Mouse (Mus musculus) ovary, postnatal 10 days (tissue): Measurements from ENCODE around the gene Dbi.

Experiments
- DNase-seq: peaks from one replicate; pipeline ENCODE4 v3.0.0; 2022; ENCODE audit warnings: low spot score

The Dbi gene

GRCm38 (mm10) chr1:120120969-120121811, at the start of gene Dbi, which contains the start of gene 3110009E18Rik:
Gene Dbi (minus strand): TSS chr1:120121078.
Gene 3110009E18Rik (plus strand): TSS chr1:120121187.
- peak; percentile 80 for DNase-seq

- no peak for DNase-seq
Observed at GRCm38 (mm10) chr1:120170307-120170706, 49.4 kb upstream of the Dbi start.

DNA sequence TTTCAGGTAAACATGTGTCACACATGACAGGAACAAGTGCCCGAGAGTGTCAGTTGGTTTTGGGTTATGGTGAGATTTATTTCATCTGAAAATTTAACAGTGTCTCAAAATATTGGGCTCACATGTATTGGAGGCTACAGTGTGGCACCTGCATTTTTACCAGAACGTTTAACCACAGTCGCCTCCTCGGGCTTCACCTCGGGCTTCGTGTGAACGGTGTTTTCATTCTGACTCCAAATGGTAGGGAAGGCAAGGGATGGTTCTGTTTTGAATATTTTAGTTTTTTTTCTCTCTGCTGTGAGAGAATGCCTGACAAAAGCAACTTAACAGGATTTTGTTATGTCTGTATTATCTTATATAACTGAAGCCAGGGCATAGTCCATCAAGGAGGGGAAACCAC, 47.8 kb upstream of the Dbi start:
- no peak for DNase-seq

DNA sequence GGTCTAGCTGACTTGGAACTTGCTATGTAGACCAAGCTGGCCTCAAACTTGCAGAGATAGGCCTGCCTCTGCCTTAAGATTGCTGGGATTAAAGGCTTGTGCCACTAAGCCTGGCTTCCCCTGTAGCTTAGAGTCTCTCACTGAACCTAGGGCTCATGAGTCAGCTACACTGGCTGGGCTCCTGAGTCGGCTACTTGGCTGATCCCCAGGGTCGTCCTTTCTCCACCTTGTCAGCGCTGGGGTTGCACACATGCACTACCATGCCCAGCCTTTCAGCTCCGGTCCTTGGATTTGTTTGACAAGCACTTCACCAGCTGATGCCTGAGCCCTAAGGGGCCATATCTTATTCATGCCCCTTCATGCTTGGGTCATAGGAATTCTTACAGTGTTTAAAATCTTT, 47.1 kb upstream of the Dbi start:
- no peak for DNase-seq

GRCm38 (mm10) chr1:120162616-120163015, 41.7 kb upstream of the Dbi start:
- DNase-seq: no peak

DNA sequence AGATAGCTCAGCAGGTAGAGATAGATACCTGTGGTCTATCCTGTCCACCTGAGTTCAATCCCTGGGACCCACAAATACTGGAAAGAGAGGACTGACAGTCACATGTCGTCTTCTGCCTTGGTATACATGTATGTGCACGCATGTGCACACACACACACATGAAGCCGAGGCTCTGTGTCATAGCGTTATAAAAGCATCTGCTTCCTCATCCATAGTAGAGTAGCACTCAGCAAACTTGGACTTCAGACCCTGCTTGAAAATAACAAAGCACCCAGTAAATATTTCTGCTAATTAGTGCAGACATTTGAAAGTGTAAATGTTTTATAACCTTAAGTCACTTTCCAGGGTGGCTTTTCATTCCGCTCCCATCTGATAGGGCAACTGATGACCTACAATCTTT, 40.6 kb upstream of the Dbi start:
- DNase-seq: no peak

- no peak for DNase-seq
Observed at GRCm38 (mm10) chr1:120158474-120159127, 37.7 kb upstream of the Dbi start.

- DNase-seq: no peak
Observed at GRCm38 (mm10) chr1:120155325-120155724, 34.4 kb upstream of the Dbi start.

GRCm38 (mm10) chr1:120154232-120154631, 33.4 kb upstream of the Dbi start:
- no peak for DNase-seq

GRCm38 (mm10) chr1:120146994-120147393, 26.1 kb upstream of the Dbi start:
- DNase-seq: no peak

GRCm38 (mm10) chr1:120145527-120146216, 24.8 kb upstream of the Dbi start:
- DNase-seq: no peak

DNA sequence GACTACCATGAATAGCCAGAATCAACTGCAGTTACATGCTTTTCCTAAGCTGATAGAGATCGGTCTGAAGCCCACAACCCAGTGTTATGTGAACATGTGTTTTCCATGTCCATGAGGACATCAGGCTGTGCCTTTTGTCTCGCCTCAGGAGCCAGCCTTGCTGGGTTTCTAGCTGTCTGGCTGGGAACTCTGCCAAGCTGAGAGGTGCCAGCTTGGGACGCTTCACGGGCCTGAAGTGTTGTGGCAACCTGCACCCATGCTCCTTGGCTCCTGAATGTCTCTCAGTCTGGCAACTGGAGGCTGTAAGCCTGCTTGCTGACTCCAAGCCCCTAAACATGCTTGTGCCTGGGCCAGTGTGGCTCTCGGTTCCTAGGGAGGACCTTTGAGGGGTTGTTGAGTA, 21.7 kb upstream of the Dbi start:
- DNase-seq: no peak

- DNase-seq: no peak
Observed at GRCm38 (mm10) chr1:120140144-120140693, 19.3 kb upstream of the Dbi start.

DNA sequence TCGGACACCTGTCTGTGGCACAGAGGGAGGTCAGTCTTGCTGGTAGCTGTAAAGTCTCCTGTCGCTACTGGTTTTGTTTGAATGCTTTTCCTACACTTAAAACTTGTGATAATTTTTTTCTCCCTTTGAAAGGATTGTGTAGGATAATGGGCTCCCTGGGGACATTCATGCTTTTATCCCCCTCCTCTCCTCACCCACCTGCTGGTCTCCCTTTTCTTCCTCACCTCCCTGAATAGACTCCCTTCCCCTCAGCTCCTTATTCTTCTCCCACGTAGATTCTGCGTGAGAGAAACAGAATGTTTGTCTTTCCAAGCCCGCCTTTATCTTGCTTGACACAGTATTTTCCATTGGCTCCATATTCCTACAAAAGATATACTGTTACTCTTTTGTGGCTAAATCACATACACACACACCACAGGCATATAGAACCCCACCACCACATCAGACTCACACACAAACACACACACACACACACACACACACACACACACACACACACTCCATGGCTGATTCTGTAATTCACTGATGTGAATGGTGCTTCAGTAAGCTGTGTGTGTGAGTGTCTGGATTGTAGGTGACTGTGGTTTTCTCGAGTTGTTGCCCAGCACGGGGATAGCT, 18.2 kb upstream of the Dbi start:
- DNase-seq: no peak

GRCm38 (mm10) chr1:120135934-120136786, 15.3 kb upstream of the Dbi start:
- no peak for DNase-seq

DNA sequence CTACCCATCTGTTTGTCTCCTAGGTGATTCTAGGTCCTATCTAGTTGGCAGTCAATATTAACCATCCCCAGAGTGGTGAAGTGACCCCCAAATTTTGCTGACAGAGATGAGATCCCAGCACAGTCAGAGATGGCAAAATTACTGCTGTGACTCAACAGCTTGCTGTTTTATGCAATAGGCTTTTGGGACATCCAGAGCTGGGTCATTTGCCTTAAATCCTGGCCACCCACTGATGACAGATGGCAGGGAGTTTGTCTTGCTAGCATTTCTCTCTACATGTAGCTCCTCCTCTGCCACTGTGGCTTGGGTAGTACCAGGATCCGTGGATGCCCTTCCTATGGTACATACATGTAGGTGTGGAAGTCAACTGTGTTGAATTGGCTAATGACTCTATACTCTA, 11.5 kb upstream of the Dbi start:
- no peak for DNase-seq

GRCm38 (mm10) chr1:120126318-120126717, 5.4 kb upstream of the Dbi start:
- DNase-seq: no peak

DNA sequence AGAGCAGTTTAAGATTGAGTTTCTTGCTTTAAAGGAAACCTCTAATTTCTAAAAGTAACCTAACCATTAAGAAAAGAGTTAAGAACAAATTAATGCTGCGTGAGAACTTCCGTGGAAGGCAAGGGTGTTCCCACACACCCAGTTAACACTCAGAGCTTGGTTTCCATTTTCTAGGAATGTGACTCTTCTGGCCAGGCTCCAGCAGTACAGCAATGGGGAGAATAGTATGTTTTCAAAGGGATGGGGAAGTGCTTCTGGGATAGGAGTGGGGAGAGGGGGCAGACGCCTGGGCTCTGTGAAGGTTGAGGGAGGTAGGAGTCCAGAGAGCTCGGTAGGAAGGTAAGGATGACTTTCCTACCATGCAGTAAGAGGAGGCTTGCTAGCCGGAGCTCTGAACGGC, 4.6 kb upstream of the Dbi start:
- no peak for DNase-seq

- DNase-seq: no peak
Observed at GRCm38 (mm10) chr1:120124839-120125238, 4.0 kb upstream of the Dbi start.

DNA sequence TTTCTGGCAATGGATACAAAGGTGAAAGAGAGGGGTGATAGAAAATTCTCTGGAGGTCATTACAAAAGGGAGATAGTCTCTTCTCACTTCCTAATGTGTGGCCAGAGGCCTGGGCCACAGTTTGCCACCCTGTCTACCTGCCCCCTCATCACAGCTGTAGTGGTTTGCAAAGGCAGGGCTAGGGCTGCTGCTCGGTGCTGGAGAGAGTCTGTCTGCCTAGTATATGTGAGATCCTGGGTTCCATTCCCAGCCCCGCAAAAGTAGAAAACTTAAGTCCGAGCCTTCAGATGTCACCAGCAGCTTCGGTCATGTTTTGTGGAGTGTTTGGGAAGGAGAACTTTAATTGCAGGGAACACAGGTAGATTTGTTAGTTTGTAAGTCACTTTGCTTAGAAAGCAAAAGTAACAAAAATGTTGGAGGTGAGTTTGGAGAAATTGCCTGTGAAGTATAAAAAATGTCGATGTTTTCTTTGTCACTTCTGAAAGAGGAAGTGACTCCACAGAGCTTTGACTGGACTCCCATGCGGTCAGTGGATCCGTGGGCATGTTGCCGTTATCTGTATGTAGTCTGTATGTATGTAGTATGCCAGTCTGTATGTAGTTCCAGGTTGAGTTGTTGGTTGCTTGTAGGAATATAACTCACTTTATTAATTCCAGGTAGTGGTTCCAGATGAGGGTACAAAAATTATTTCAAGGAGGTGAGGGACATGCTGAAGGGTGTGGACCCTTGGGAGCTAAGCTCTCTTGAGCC, 1.9 kb upstream of the Dbi start:
- no peak for DNase-seq
